Mouse (Mus musculus) spleen, adult 2 months (tissue): Measurements from ENCODE around the gene Efs. TPM values are rescaled to one million over a fixed set of nuclear protein-coding genes. Genes with fewer than 3 reads are reported as not detected.
A peak's percentile ranks its signal among the peaks of the same experiment; 100 is the strongest.
"Not testable (repeated sequence)": the region's sequence is repeated elsewhere in the genome, so short reads cannot be mapped to it uniquely, and the experiment has no call there.

Experiments used
- DNase-seq, 2 experiments: peaks; one replicate each; pipeline versions ENCODE4 v3.0.0 to v3.0.0-alpha.2; 2012 to 2021; ENCODE audit warnings: low spot score in 2 of 2, low read depth in 1 of 2
- H3K27ac ChIP-seq: fragments of 200-500 bp; 2 replicates; pipeline ENCODE4 v1.5.1; 2012; ENCODE audit warnings: low read length, inconsistent platforms; ENCODE audit not compliant: insufficient read depth
- H3K27me3 ChIP-seq: fragments of 200-500 bp; 2 replicates; pipeline ENCODE4 v1.6.1; 2012; ENCODE audit warnings: mild to moderate bottlenecking, moderate library complexity, low read length, inconsistent platforms; ENCODE audit not compliant: control insufficient read depth, insufficient read depth
- H3K36me3 ChIP-seq: fragments of 200-500 bp; 2 replicates; pipeline ENCODE4 v1.6.1; 2012; ENCODE audit warnings: mild to moderate bottlenecking, low read length, inconsistent platforms; ENCODE audit not compliant: control insufficient read depth, insufficient read depth
- H3K4me1 ChIP-seq: fragments of 200-500 bp; 2 replicates; pipeline ENCODE4 v1.6.1; 2011; ENCODE audit warnings: inconsistent platforms; ENCODE audit not compliant: control insufficient read depth, insufficient read depth, insufficient read length
- H3K4me3 ChIP-seq: fragments of 200-500 bp; 2 replicates; pipeline ENCODE4 v1.5.1; 2011; ENCODE audit warnings: mild to moderate bottlenecking, inconsistent platforms; ENCODE audit not compliant: insufficient read depth, insufficient read length; ENCODE audit errors: extremely low read depth
- CTCF ChIP-seq: fragments of 200-500 bp; IDR thresholded peaks from 2 replicates; pipeline ENCODE4 v1.5.1; 2011; ENCODE audit warnings: mild to moderate bottlenecking, inconsistent platforms; ENCODE audit not compliant: insufficient read depth, insufficient read length, insufficient replicate concordance; ENCODE audit errors: extremely low read depth
- POLR2A ChIP-seq: fragments of 200-500 bp; IDR thresholded peaks from 2 replicates; pipeline ENCODE4 v1.6.1; 2011; ENCODE audit warnings: low read depth, low read length, inconsistent platforms
- WGBS: fragments of 180-500 bp; shearing (Covaris S2); methylation state at CpG from one replicate; pipeline ENCODE4 v1.1.7; 2018; 5-methylcytosine and 5-hydroxymethylcytosine counted together
- polyA plus RNA-seq: library from polyadenylated mRNA; depleted of rRNA; stranded (reverse); fragments of >200 nt; gene quantifications from 2 replicates; pipeline ENCODE4 v1.2.3, GENCODE M21; 2012; rRNA removed

Gene Efs
- polyA plus RNA-seq: 2.4 and 3.7 TPM in 2 replicates

DNA sequence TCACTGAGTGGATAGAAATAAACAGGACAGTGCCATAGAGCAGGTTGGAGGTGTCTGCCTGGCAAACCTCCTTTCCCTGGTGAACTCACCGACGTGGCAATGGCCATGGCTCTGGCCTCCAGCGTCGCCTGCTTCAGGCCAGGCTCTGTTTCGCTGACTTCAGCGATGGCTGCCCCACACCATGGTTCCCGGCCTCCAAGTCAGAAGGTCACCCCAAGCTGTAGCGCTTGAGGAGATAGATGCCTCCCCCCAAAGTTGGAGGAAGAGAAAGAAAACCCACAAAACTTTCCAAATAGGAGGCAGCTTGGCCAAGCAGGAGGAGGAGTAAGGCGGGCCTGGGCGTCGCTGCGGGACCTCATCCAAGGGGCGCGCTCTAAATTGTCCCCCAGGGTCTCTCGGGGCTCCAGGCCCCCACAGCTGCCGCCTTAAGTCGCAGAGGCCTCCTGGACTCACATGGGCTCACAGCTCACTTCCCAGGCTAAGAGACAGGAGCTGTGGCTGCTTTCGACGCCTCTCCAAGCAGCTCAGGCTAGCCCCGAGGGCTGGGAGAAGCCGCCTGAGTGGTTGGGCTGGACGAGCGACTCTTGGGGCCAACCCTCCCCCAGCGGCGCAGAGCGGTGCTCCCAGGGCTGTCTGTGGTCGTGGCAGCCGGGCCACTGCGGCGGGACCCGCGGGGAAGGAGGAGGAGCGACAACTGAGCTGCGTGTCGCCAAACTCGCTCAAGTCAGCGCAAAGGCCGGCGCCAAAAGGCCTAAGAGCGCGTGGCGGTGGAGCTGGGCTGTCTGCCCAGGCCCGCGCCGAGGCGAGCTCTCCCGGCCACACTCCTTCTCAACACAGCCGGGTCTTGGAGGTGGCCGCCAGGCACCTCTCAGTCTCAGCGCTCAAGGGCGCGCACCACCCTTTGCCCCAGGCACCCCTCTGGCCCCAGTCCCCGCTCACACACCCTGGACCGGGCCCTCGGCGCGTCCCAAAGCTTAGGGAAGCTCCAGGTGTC lies at the start of gene Efs:
Gene Efs, minus strand, starts transcription at position 778 of the 994 bp plus-strand sequence.
- DNase-seq: no peak
- 15% methylated on average over 52 of the region's 57 CpGs for WGBS
- H3K36me3 ChIP-seq: no peaks in the 10 kb centered on the region
- peaks cover 16% of the 10 kb centered on the region for H3K27me3 ChIP-seq
- H3K4me3 ChIP-seq: peak within 1 kb of the TSS; percentile 21; the same call in 1 of the 2 replicates
- no peaks in the 10 kb centered on the region; the same call in 1 of the 2 replicates for H3K4me1 ChIP-seq
- H3K27ac ChIP-seq: peak within 1 kb of the TSS; percentile 31; the same call in 1 of the 2 replicates
- TF ChIP-seq CTCF: no peak
- no peak for TF ChIP-seq POLR2A

DNA sequence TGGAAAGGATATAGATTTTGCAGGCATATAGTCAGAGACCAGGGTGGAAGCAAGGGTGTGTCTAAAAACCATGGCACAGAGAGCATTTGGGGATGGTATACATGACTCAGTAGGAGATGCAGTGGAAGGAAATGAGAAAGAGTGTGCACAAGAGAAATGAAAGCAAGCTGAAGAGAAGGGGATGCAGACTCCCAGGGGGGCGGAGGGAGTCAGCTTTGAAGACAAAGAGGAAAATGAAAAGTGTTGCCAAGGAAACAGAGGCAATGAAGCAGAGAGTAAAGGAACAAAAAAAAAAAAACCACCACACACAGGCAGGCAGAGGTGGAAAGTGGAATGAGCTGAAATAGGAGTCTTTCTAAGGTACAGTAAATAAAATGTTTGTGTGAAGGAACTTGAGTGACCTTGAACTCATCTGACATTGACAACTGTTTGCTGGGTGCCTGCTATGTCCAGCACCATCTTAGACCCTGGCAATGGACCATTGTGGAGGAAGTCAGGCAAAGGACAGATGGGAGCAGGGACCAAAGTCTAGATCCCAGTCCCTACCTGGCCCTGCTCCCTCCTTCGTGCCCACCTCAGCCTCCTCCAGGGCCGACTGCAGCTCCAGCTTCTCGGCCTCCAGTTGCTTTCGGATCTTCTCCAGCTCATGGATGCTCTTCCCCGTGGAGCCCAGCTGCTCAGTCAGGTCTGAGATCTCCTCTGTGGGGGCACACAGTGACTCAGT lies 48.3 kb upstream of the Efs start:
- no peak for DNase-seq
- no peaks in the 10 kb centered on the region for H3K4me1 ChIP-seq
- TF ChIP-seq POLR2A: no peak
- TF ChIP-seq CTCF: no peak
- H3K27me3 ChIP-seq: no peaks in the 10 kb centered on the region
- WGBS: 78% methylated on average over 6 of the region's 6 CpGs
- H3K4me3 ChIP-seq: no peak overlapping the region
- H3K36me3 ChIP-seq: no peaks in the 10 kb centered on the region
- H3K27ac ChIP-seq: no peak overlapping the region

DNA sequence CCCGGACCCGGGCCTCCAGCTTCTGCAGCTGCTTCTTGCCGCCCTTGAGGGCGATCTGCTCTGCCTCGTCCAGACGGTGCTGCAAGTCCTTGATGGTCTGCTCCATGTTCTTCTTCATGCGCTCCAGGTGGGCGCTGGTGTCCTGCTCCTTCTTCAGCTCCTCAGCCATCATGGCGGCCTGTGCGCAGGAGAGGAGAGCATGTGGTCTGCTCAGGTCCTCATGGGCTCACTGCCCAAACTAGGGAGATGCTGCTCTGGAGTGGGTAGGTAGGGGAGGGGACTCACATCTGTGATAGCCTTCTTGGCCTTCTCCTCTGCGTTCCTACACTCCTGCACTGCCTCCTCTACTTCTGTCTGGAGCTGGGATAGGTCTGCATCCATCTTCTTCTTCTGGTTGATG lies 46.9 kb upstream of the Efs start:
- not testable (repeated sequence) for H3K27ac ChIP-seq, H3K4me3 ChIP-seq, DNase-seq, H3K4me1 ChIP-seq, H3K36me3 ChIP-seq, H3K27me3 ChIP-seq
- 93% methylated on average over 11 of the region's 11 CpGs for WGBS

DNA sequence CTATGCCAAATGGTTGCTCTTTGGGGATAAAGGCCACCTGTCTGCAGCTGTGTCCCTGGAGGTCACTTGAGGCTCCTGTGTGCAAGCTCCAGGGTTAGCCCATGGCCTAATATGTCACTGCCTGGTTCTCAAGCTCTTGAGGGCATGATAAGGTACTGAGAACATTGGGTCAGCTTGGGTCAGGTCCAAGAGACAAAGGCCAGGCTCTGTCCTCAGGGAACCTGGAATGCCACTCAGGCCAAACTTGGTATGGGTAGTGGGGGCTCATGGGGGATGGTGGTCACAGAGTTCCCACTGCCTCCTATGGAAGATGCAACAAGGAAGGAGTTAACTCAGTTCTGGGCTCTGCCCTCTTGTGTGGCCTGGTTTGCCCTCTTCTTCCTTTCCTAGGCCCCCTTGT lies 42.4 kb upstream of the Efs start:
- no peak for DNase-seq
- no peak for TF ChIP-seq POLR2A
- TF ChIP-seq CTCF: no peak
- H3K4me1 ChIP-seq: no peaks in the 10 kb centered on the region
- no peaks in the 10 kb centered on the region for H3K36me3 ChIP-seq
- H3K27ac ChIP-seq: no peak overlapping the region
- no peaks in the 10 kb centered on the region for H3K27me3 ChIP-seq
- no peak overlapping the region for H3K4me3 ChIP-seq

DNA sequence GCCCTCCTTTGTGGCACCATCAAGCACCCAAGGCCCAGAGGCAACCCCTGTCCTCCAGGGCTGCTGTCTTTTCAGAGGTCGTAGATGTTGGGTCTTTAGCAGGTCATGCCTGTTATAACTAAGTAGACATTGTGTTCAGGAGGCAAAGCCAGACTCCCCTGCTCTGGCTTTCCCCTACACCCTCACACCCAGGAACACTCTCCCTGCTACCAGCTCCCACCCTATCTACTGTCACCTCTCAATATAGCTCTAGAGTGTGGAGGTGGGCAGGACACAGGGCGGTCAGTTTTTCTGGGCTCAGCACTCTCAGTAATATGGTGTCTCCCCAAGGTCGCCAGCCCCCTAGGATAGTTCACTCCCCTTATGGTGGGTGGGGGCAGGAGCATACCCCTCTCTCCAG lies 41.9 kb upstream of the Efs start:
- Histone ChIP-seq H3K4me1 (no peaks in the 10 kb centered on the region), H3K27ac (no peak overlapping the region), H3K27me3 (no peaks in the 10 kb centered on the region), H3K36me3 (no peaks in the 10 kb centered on the region), H3K4me3 (no peak overlapping the region)
- no peak for DNase-seq
- WGBS: 94% methylated on average over 3 of the region's 3 CpGs
- TF ChIP-seq POLR2A: no peak
- TF ChIP-seq CTCF: no peak

DNA sequence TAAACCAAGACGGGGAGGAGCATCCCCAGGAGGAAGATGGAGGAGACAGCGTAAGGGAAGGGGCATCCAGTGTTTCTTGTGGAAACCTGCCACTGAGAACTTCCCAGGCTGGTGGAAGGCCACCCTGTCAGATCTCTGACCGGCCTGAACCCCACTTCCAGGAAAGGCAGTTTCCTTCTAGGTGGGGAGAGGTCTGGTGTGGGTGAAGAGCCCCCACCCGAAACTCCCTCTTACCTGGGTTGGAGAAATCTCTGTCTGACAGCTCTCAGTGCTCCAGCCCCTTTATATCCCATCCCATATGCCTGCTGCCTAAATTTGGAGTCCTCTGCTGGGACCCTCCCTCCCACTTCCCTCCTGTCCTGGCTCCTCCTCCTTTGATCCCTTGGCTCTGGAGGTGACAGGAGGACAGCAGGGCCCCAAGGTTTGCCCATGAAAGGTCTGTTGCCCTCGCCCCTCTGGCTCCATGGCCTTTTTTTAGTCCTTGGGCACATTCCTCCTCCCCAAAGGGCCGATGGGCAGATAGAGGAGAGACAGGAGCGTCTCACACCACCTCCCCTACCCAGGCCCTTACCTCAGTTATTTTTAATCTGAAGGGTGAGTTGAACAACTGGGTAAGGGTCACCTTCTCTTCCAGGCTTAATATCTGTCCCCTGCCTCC lies 40.5 kb upstream of the Efs start, which contains the start of gene Myh6:
Gene Myh6, minus strand, starts transcription at position 608 of the 658 bp plus-strand sequence.
- TF ChIP-seq CTCF: no peak
- no peaks in the 10 kb centered on the region for H3K36me3 ChIP-seq

More for the DNA sequence above, 40.5 kb upstream of the Efs start, which contains the start of gene Myh6:
- WGBS: 80% methylated on average over 7 of the region's 7 CpGs
- no peak for DNase-seq
- Histone ChIP-seq H3K27ac (no peak within 1 kb of the TSS), H3K4me3 (no peak within 1 kb of the TSS), H3K4me1 (no peaks in the 10 kb centered on the region), H3K27me3 (no peaks in the 10 kb centered on the region)
